Mouse (Mus musculus) megakaryocyte-erythroid progenitor cell, adult 5-6 weeks (primary cell): ENCODE results near the gene Fam83e. TPM values are rescaled to one million over a fixed set of nuclear protein-coding genes. Genes with fewer than 3 reads are reported as not detected.
A peak's percentile ranks its signal among the peaks of the same experiment; 100 is the strongest.

ENCODE experiments used
- ATAC-seq: replicated peaks from 2 replicates; pipeline ENCODE4 v1.8.0; 2016; ENCODE audit warnings: mild to moderate bottlenecking, inconsistent platforms; ENCODE audit not compliant: severe bottlenecking, poor library complexity, low FRiP score, low TSS enrichment
- total RNA-seq, 2 experiments: library from RNA; stranded (forward) in 1 of 2; stranded (reverse) in 1 of 2; fragments of 200-1000, 215-1000 nt in 1 of 2; fragments of >200 nt in 1 of 2; fragmentation: Nextera tagmentation in 1 of 2; gene quantifications; 2 replicates each; pipeline ENCODE4 v1.2.3; 2014 to 2017

The Fam83e gene
- total RNA-seq, 2 experiments from 2014 or later = 1.1 to 2.9 TPM

DNA sequence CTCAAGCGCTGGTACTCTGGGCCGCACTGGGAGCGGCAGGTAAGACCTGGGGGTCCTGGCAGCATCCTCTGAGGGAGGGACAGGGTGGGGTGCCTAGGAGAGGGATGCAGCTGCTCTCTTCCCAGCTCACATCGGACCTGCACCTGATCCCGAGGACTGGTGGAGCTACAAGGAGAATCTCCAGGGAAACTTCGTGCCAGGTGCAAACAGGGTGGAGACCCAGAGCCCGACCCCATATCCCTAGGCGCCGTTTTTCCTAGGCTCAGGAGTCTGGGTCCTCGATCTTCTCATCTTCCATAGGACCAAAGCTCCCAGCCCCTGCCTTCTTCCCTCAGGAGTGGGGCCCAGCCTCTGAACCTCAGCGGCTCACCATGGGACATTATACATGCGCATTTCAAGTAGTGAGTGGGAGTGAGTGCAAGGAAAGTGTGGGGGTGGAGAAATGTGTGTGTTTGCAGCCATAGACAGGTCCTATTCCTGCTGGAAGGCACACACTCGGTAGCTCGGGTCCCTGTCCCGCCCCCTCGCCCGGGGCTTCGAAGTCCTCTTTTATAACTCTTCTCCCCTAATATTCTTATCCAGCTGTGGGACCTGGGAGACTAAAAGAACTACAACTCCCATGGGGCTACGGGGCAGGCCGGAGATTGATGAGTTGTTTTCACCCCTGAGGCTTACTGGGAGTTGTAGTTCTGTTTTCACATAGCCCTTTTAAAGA, 20.6 kb upstream of the Fam83e start:
- ATAC-seq = no peak

- no peak for ATAC-seq
These were observed 19.9 kb upstream of the Fam83e start for GRCm38 (mm10) chr7:45701072-45701471.

DNA sequence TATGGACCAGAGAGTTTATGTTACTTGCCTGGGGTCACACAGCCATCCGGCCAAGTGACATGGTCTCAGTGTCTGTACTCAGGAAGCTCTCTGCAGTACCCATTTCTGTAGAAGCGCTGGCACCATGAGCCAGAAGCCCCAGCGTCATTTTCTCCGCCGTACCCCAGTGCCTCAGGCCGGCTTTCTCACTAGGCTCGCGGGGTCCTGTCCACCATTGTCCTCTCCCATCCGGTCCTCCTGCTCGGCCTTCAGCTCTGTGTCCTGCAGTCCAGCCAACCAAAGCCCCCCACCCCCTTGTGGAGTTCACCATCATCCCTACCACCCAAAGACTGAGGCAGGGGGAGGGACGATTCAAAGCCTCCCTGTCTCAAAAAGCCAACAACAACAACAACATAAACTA, 19.4 kb upstream of the Fam83e start:
- ATAC-seq = no peak

DNA sequence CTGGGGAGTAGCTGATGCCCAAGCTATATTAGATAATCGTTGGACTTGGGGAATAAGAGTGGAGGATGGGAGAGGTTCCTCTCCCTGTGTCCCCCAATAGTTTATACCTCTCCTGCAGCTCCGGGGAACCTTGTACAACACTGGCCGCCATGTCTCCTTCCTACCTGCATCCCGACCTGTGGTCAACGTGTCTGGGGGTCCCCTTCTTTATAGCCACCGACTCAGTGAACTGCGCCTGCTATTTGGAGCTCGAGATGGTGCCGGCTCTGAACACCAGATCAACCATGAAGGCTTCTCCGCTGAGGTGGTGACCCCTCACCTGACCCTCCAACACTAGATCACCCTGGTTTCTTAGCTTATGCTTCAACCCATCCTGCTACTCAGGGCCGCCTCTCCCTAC, 18.7 kb upstream of the Fam83e start:
- no peak for ATAC-seq

- ATAC-seq = no peak
These were observed 18.0 kb upstream of the Fam83e start for GRCm38 (mm10) chr7:45702809-45703520.

GRCm38 (mm10) chr7:45703521-45704033, 17.4 kb upstream of the Fam83e start:
- ATAC-seq = no peak

- ATAC-seq = peak; percentile 46
These were observed 16.9 kb upstream of the Fam83e start for GRCm38 (mm10) chr7:45704046-45704559.

DNA sequence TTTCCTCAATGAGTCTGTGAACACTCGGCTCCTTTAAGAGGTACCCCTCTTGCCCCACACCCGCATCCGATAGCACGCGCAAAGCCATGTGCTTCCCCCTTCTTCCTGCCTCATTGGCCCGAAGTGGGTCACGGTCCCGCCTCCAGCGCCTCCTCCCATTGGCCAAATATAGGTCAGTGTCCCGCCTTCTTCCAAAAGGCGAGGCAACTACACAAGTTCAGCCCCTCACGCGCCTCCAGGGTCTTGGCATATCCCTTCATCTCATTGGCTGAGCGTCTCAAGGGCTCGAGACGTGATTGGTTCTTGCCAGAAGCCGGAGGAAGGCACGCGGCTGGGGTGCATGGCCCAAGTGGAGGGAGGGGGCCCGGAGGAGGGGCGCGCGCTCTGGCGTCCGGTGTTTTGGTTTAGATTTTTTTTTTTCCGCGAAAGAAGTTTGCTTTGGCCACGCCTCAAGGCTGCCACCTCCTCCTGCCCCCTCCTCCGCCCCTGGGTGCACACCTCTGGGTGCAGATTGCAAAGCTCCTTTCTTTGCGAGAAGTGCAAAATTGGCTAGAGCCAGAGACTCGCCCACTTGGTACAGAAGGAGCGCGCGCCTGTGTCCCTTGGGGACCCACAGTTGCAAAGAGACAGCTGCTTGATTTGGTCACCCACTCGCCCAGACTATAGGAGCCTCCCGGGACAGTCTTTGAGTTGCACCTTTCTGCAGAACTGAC, 16.1 kb upstream of the Fam83e start, which contains the start of gene Dbp:
TSS of gene Dbp (plus strand) at position 359 of the 713 bp plus-strand sequence.
- peak; percentile 75 for ATAC-seq

DNA sequence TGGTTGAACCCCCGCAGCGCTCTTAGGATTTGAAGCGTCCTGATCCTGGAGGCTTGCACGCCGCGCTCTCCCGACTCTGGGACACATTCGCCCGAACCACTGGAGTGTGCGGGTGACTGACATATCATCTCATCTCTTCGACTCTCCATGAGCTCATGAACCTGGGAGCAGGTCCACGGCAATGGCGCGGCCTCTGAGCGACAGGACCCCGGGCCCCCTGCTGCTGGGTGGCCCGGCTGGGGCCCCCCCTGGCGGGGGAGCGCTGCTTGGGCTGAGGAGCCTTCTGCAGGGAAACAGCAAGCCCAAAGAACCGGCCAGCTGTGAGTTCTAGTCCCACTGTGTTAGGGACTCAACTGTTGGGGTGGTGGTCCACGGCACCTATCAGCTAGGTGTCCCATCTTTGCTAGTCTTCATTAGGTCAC, 15.6 kb upstream of the Fam83e start:
- no peak for ATAC-seq

GRCm38 (mm10) chr7:45705873-45706281, 15.1 kb upstream of the Fam83e start:
- no peak for ATAC-seq

DNA sequence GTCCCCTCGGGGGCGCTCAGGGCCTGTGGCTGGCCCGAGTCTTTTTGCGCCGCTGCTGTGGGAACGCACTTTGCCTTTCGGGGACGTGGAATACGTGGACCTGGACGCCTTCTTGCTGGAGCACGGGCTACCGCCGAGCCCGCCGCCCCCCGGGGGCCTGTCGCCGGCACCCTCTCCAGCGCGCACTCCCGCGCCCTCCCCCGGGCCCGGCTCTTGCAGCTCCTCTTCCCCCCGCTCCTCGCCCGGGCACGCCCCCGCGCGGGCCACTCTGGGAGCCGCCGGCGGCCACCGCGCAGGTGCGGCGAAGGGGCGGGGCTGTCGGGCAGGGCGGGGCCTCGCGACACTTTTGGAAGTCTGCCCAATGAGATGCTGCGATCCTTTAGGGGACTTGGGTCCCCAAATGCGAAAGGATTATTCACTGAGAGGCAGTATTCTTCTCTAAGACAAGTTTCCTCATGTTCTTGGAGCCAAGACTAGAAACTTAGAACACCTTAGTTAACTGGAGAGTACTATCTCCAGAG, 14.2 kb upstream of the Fam83e start:
- no peak for ATAC-seq

DNA sequence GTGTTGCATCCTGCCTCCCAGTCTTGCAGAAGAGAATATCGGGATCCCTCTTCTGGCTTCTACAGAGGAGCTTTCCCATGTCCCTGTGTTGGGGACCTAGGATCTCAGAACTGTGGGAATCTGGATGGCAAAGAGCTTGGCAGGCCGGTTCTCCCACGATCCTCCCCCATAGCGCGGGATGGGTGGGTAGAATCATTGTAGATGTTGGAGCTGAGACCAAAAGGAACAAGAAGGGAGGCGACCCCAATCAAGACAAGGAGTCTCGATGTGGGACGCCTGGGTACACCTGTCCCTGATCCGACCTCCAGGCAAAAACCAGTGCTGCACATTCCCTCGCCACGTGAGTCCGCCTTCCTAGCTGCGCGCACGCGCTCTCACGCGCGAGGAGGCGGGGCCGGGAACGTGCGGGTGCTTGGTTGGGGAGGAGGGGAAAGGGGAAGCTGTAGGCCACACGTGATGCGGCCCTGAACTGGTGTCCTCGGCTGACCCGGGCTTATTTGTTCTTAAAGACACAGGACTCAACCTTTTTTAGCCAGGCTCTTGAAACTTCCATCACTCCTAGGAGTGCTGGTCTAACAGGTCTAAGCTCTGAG, 13.5 kb upstream of the Fam83e start:
- ATAC-seq = peak; percentile 32

- no peak for ATAC-seq
These were observed 12.7 kb upstream of the Fam83e start for GRCm38 (mm10) chr7:45708221-45708761.

DNA sequence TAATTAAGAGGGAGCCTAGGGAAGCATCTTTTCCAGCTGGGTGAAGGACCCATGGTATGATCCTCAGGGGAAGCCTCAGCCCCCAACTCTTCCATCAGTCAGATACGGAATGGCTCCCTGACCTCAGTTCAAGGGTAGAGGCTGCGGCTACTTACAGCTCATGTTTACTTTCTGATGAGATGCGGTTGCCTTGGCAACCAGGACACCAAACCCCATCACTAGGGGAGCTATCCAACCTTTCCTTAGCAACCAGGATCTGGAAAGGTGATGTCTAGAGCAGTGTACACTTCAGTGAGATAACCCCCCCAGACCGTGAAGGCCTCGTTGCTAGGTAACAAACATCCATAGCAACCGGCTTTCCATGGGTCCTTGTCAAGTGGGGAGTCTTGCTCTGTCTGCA, 12.0 kb upstream of the Fam83e start:
- no peak for ATAC-seq

- no peak for ATAC-seq
These were observed 11.2 kb upstream of the Fam83e start for GRCm38 (mm10) chr7:45709677-45710355.

GRCm38 (mm10) chr7:45710477-45711191, 10.4 kb upstream of the Fam83e start:
- ATAC-seq = no peak

- ATAC-seq = no peak
These were observed 9.5 kb upstream of the Fam83e start for GRCm38 (mm10) chr7:45711316-45712021.
